Mouse (Mus musculus) thymus, adult 2 months (tissue): ENCODE data around the gene Sppl2b.

ENCODE experiments used
- CTCF ChIP-seq: fragments of 200-500 bp; IDR thresholded peaks from 2 replicates; pipeline ENCODE4 v1.5.1; 2012; ENCODE audit warnings: mild to moderate bottlenecking, control low read depth, low read length, moderate library complexity, borderline replicate concordance; ENCODE audit not compliant: control insufficient read depth, poor library complexity, insufficient read depth; ENCODE audit errors: extremely low read depth
- POLR2A ChIP-seq: fragments of 200-500 bp; IDR thresholded peaks from 2 replicates; pipeline ENCODE4 v1.6.1; 2012; ENCODE audit warnings: mild to moderate bottlenecking, low read length, control low read depth, moderate library complexity; ENCODE audit not compliant: control insufficient read depth, poor library complexity, insufficient read depth; ENCODE audit errors: extremely low read depth

DNA sequence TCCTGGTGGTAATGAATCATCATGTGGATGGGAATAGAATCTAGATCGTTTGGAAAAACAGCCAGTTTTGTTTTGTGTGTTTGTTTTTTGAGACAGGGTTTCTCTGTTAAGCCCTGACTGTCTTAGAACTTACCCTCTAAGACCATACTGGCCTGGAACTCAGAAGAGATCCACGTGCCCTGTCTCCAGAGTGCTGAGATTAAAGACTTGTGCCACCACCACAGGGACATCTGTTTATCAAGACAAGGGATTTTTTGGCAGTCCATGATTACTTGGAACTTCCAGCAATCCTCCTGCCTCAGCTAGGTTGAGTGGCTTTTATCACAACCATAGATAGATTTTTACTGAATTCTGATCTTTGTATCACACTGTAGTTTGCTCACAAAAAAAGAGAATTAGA lies 30.2 kb upstream of the Sppl2b start:
- no peak for TF ChIP-seq CTCF
- no peak for TF ChIP-seq POLR2A
